Mouse (Mus musculus): ENCODE results near the gene Pou2f2. TPM values are rescaled to one million over a fixed set of nuclear protein-coding genes. Genes with fewer than 3 reads are reported as not detected.

The Pou2f2 gene
- polyA plus RNA-seq, 1 experiment from 2014 or later: 0.52 TPM

GRCm38 (mm10) chr7:25088968-25089367 lies 90.6 kb downstream of the Pou2f2 start:
- ATAC-seq (ENCODE audit: low FRiP score, low TSS enrichment): no peak
- DNase-seq (ENCODE audit: low spot score): no peak
- H3K4me1 ChIP-seq (replicated peaks; ENCODE audit: control insufficient read depth, insufficient read depth): no peaks in the 10 kb centered on the region
- no peak overlapping the region for H3K9ac ChIP-seq (ENCODE audit: low read length)
- WGBS: 18% methylated on average over 11 of the region's 11 CpGs
- no peak overlapping the region for H3K4me3 ChIP-seq (ENCODE audit: low read depth, low read length)
- TF ChIP-seq EP300 (optimal IDR thresholded peaks at IDR 0.05) (no peak), CTCF (IDR thresholded peaks at IDR 0.05; ENCODE audit: low read depth) (no peak)
- H3K4me2 ChIP-seq (replicated peaks; ENCODE audit: low read depth): no peak overlapping the region
- H3K27me3 ChIP-seq (ENCODE audit: control insufficient read depth, insufficient read depth, low read length): no peaks in the 10 kb centered on the region
- no peak overlapping the region for H3K27ac ChIP-seq (replicated peaks)
- H3K36me3 ChIP-seq (ENCODE audit: control insufficient read depth, insufficient read depth, low read length): peaks cover under 1% of the 10 kb centered on the region; the same call in 1 of the 2 replicates
- H3K9me3 ChIP-seq (ENCODE audit: control insufficient read depth, low read length): no peaks in the 10 kb centered on the region

- H3K9ac ChIP-seq (ENCODE audit: low read length): no peak overlapping the region
- TF ChIP-seq EP300 (optimal IDR thresholded peaks at IDR 0.05): no peak
- H3K9me3 ChIP-seq (ENCODE audit: control insufficient read depth, low read length): no peaks in the 10 kb centered on the region
- H3K4me2 ChIP-seq (replicated peaks; ENCODE audit: low read depth): no peak overlapping the region
- H3K27ac ChIP-seq (replicated peaks): no peak overlapping the region
- no peaks in the 10 kb centered on the region for H3K27me3 ChIP-seq (ENCODE audit: control insufficient read depth, insufficient read depth, low read length)
- DNase-seq (ENCODE audit: low spot score): no peak
- H3K4me3 ChIP-seq (ENCODE audit: low read depth, low read length): no peak overlapping the region
- 24% methylated on average over 10 of the region's 10 CpGs for WGBS
- ATAC-seq (ENCODE audit: low FRiP score, low TSS enrichment): no peak
- H3K4me1 ChIP-seq (replicated peaks; ENCODE audit: control insufficient read depth, insufficient read depth): no peaks in the 10 kb centered on the region
- H3K36me3 ChIP-seq (ENCODE audit: control insufficient read depth, insufficient read depth, low read length): peaks cover 4% of the 10 kb centered on the region; the same call in 1 of the 2 replicates
Measured at GRCm38 (mm10) chr7:25088531-25088930, 91.0 kb downstream of the Pou2f2 start.

GRCm38 (mm10) chr7:25087972-25088371 lies 91.6 kb downstream of the Pou2f2 start:
- 51% methylated on average over 5 of the region's 5 CpGs for WGBS
- Histone ChIP-seq H3K4me2 (replicated peaks; ENCODE audit: low read depth) (no peak overlapping the region), H3K4me3 (ENCODE audit: low read depth, low read length) (no peak overlapping the region), H3K9me3 (ENCODE audit: control insufficient read depth, low read length) (no peaks in the 10 kb centered on the region), H3K27ac (replicated peaks) (no peak overlapping the region), H3K36me3 (ENCODE audit: control insufficient read depth, insufficient read depth, low read length) (peaks cover 4% of the 10 kb centered on the region; the same call in 1 of the 2 replicates), H3K9ac (ENCODE audit: low read length) (no peak overlapping the region), H3K4me1 (replicated peaks; ENCODE audit: control insufficient read depth, insufficient read depth) (no peaks in the 10 kb centered on the region), H3K27me3 (ENCODE audit: control insufficient read depth, insufficient read depth, low read length) (no peaks in the 10 kb centered on the region)
- ATAC-seq (ENCODE audit: low FRiP score, low TSS enrichment) (no peak), DNase-seq (ENCODE audit: low spot score) (no peak)
- TF ChIP-seq CTCF (IDR thresholded peaks at IDR 0.05; ENCODE audit: low read depth) (no peak), EP300 (optimal IDR thresholded peaks at IDR 0.05) (no peak)

GRCm38 (mm10) chr7:25087256-25087912 lies 92.1 kb downstream of the Pou2f2 start:
- Histone ChIP-seq H3K4me3 (ENCODE audit: low read depth, low read length) (no peak overlapping the region), H3K27me3 (ENCODE audit: control insufficient read depth, insufficient read depth, low read length) (no peaks in the 10 kb centered on the region), H3K9ac (ENCODE audit: low read length) (no peak overlapping the region), H3K36me3 (ENCODE audit: control insufficient read depth, insufficient read depth, low read length) (peaks cover 8% of the 10 kb centered on the region; the same call in 1 of the 2 replicates), H3K4me1 (replicated peaks; ENCODE audit: control insufficient read depth, insufficient read depth) (no peaks in the 10 kb centered on the region), H3K9me3 (ENCODE audit: control insufficient read depth, low read length) (no peaks in the 10 kb centered on the region), H3K27ac (replicated peaks) (no peak overlapping the region), H3K4me2 (replicated peaks; ENCODE audit: low read depth) (no peak overlapping the region)
- WGBS: 64% methylated on average over 10 of the region's 10 CpGs
- ATAC-seq (ENCODE audit: low FRiP score, low TSS enrichment) (no peak), DNase-seq (ENCODE audit: low spot score) (no peak)
- TF ChIP-seq CTCF (IDR thresholded peaks at IDR 0.05; ENCODE audit: low read depth) (no peak), EP300 (optimal IDR thresholded peaks at IDR 0.05) (no peak)

GRCm38 (mm10) chr7:25086656-25087055 lies 92.9 kb downstream of the Pou2f2 start:
- DNase-seq (ENCODE audit: low spot score): no peak
- H3K27me3 ChIP-seq (ENCODE audit: control insufficient read depth, insufficient read depth, low read length): no peaks in the 10 kb centered on the region
- H3K4me1 ChIP-seq (replicated peaks; ENCODE audit: control insufficient read depth, insufficient read depth): no peaks in the 10 kb centered on the region
- no peak overlapping the region for H3K4me2 ChIP-seq (replicated peaks; ENCODE audit: low read depth)
- WGBS: 55% methylated on average over 3 of the region's 3 CpGs
- ATAC-seq (ENCODE audit: low FRiP score, low TSS enrichment): no peak
- no peaks in the 10 kb centered on the region for H3K9me3 ChIP-seq (ENCODE audit: control insufficient read depth, low read length)
- H3K4me3 ChIP-seq (ENCODE audit: low read depth, low read length): no peak overlapping the region
- H3K36me3 ChIP-seq (ENCODE audit: control insufficient read depth, insufficient read depth, low read length): peaks cover 15% of the 10 kb centered on the region; the same call in 1 of the 2 replicates
- TF ChIP-seq CTCF (IDR thresholded peaks at IDR 0.05; ENCODE audit: low read depth) (peak; percentile 62), EP300 (optimal IDR thresholded peaks at IDR 0.05) (no peak)
- no peak overlapping the region for H3K9ac ChIP-seq (ENCODE audit: low read length)
- no peak overlapping the region for H3K27ac ChIP-seq (replicated peaks)

GRCm38 (mm10) chr7:25084621-25085020 lies 94.9 kb downstream of the Pou2f2 start:
- Histone ChIP-seq H3K27me3 (ENCODE audit: control insufficient read depth, insufficient read depth, low read length) (no peaks in the 10 kb centered on the region), H3K4me2 (replicated peaks; ENCODE audit: low read depth) (no peak overlapping the region), H3K4me1 (replicated peaks; ENCODE audit: control insufficient read depth, insufficient read depth) (no peaks in the 10 kb centered on the region), H3K36me3 (ENCODE audit: control insufficient read depth, insufficient read depth, low read length) (peaks cover 33% of the 10 kb centered on the region), H3K9me3 (ENCODE audit: control insufficient read depth, low read length) (no peaks in the 10 kb centered on the region), H3K4me3 (ENCODE audit: low read depth, low read length) (no peak overlapping the region), H3K27ac (replicated peaks) (no peak overlapping the region), H3K9ac (ENCODE audit: low read length) (no peak overlapping the region)
- ATAC-seq (ENCODE audit: low FRiP score, low TSS enrichment): no peak
- no peak for DNase-seq (ENCODE audit: low spot score)
- TF ChIP-seq CTCF (IDR thresholded peaks at IDR 0.05; ENCODE audit: low read depth) (no peak), EP300 (optimal IDR thresholded peaks at IDR 0.05) (no peak)
- WGBS: 41% methylated on average over 5 of the region's 5 CpGs
